Mouse (Mus musculus) midbrain, embryonic 12.5 days (tissue): ENCODE data around the gene Grm2. TPM values are rescaled to one million over a fixed set of nuclear protein-coding genes. Genes with fewer than 3 reads are reported as not detected.

Experiments
- ATAC-seq: fragments of 200-750 bp; cut with Nextera tagmentation; 2 replicates; pipeline ENCODE4 v1.8.0; 2017; ENCODE audit warnings: low read depth, moderate TSS enrichment, moderate library complexity; ENCODE audit not compliant: low FRiP score
- H3K27ac ChIP-seq: fragments of 300-500 bp; sonication (generic); replicated peaks from 2 replicates; pipeline ENCODE4 v1.5.1; 2016; ENCODE audit warnings: mild to moderate bottlenecking
- H3K27me3 ChIP-seq: fragments of 300-500 bp; sonication (generic); 2 replicates; pipeline ENCODE4 v1.6.1; 2016; ENCODE audit warnings: mild to moderate bottlenecking
- H3K36me3 ChIP-seq: fragments of 300-500 bp; sonication (generic); 2 replicates; pipeline ENCODE4 v1.6.1; 2016
- H3K4me1 ChIP-seq: fragments of 300-500 bp; sonication (generic); 2 replicates; pipeline ENCODE4 v1.6.1; 2016
- H3K4me2 ChIP-seq: fragments of 300-500 bp; sonication (generic); replicated peaks from 2 replicates; pipeline ENCODE4 v1.6.1; 2016; ENCODE audit warnings: mild to moderate bottlenecking, moderate library complexity
- H3K4me3 ChIP-seq: fragments of 300-500 bp; sonication (generic); 2 replicates; pipeline ENCODE4 v1.5.1; 2016; ENCODE audit warnings: mild to moderate bottlenecking
- H3K9ac ChIP-seq: fragments of 300-500 bp; sonication (generic); replicated peaks from 2 replicates; pipeline ENCODE4 v1.6.1; 2016; ENCODE audit warnings: mild to moderate bottlenecking, moderate library complexity
- H3K9me3 ChIP-seq: fragments of 300-500 bp; sonication (generic); 2 replicates; pipeline ENCODE4 v1.6.1; 2016; ENCODE audit warnings: mild to moderate bottlenecking
- WGBS: fragments of 180-500 bp; shearing (Covaris S2); methylation state at CpG from one replicate; pipeline ENCODE4 v1.1.7; 2016; 5-methylcytosine and 5-hydroxymethylcytosine counted together
- polyA plus RNA-seq: library from polyadenylated mRNA; unstranded; fragments of >200 nt; fragmentation: Nextera tagmentation; extraction: Ambion mirVana; gene quantifications from 2 replicates; pipeline ENCODE4 v1.2.1, GENCODE M21; 2016

Grm2 gene
- polyA plus RNA-seq: 9.6 and 10.0 TPM in 2 replicates

- ATAC-seq: peak; percentile 70
- no peaks in the 10 kb centered on the region for H3K9me3 ChIP-seq
- peaks cover 8% of the 10 kb centered on the region; the same call in 1 of the 2 replicates for H3K36me3 ChIP-seq
- H3K4me2 ChIP-seq: peak within 1 kb of the TSS; percentile 73
- H3K27me3 ChIP-seq: peaks cover 34% of the 10 kb centered on the region
- H3K9ac ChIP-seq: peak within 1 kb of the TSS; percentile 54
- under 1% methylated on average over 44 of the region's 44 CpGs for WGBS
- peak within 1 kb of the TSS; percentile 64 for H3K27ac ChIP-seq
- peaks cover 24% of the 10 kb centered on the region for H3K4me1 ChIP-seq
- peak within 1 kb of the TSS; percentile 45 for H3K4me3 ChIP-seq
Measured at GRCm38 (mm10) chr9:106655884-106656720, at the start of gene Grm2. Grm2 (minus strand) TSS chr9:106656082.

GRCm38 (mm10) chr9:106692973-106693481, 37.1 kb upstream of the Grm2 start:
- Histone ChIP-seq H3K4me2 (no peak overlapping the region), H3K9me3 (no peaks in the 10 kb centered on the region), H3K36me3 (peaks cover 48% of the 10 kb centered on the region), H3K27ac (no peak overlapping the region), H3K4me1 (no peaks in the 10 kb centered on the region), H3K9ac (no peak overlapping the region), H3K27me3 (no peaks in the 10 kb centered on the region), H3K4me3 (no peak overlapping the region)
- no peak for ATAC-seq
- WGBS: 90% methylated on average over 11 of the region's 11 CpGs

GRCm38 (mm10) chr9:106688834-106689233, 33.0 kb upstream of the Grm2 start:
- H3K27ac ChIP-seq: no peak overlapping the region
- no peaks in the 10 kb centered on the region for H3K9me3 ChIP-seq
- 84% methylated on average over 8 of the region's 8 CpGs for WGBS
- peaks cover 16% of the 10 kb centered on the region for H3K4me1 ChIP-seq
- H3K4me3 ChIP-seq: no peak overlapping the region
- no peak overlapping the region for H3K4me2 ChIP-seq
- no peak for ATAC-seq
- H3K9ac ChIP-seq: no peak overlapping the region
- H3K27me3 ChIP-seq: no peaks in the 10 kb centered on the region
- H3K36me3 ChIP-seq: peaks cover 17% of the 10 kb centered on the region

DNA sequence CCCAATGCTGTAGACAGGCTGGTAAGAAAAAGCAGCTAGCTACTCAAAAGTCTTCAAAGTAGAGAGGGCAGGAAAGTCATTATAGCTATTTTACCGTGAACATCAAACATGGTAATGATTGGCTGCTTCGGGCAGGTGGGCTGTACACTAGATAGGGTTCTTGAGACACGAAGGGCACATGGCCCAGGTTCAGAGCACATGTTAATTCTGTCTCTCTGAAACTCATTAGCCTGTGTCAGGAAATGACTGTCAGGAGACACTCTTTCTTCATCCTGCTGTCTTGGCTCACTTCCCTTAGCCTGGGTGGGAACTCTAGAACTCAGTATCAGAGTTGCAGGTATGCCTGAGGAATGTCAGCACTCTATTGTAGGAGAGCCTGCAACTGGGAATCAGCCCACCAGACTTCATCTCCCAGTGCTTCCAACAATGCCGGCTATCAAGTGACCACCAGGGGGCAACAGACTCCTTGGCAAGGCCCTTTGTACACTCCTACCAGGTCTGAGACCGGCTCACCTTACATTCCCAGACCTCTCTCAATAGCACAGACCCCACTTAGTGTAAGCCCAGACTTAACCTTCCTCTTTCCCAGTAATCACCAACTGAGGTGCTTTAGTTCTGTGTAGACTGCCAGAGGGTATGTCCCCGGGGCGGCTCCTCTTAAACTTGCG, 31.2 kb upstream of the Grm2 start:
- H3K9ac ChIP-seq: no peak overlapping the region
- H3K36me3 ChIP-seq: no peaks in the 10 kb centered on the region
- H3K27ac ChIP-seq: no peak overlapping the region
- peak; percentile 55; the same call in 1 of the 2 replicates for ATAC-seq
- peaks cover 16% of the 10 kb centered on the region for H3K4me1 ChIP-seq
- no peak overlapping the region for H3K4me3 ChIP-seq
- H3K9me3 ChIP-seq: no peaks in the 10 kb centered on the region
- 38% methylated on average over 8 of the region's 8 CpGs for WGBS
- H3K27me3 ChIP-seq: no peaks in the 10 kb centered on the region
- H3K4me2 ChIP-seq: peak overlapping the region; percentile 30

DNA sequence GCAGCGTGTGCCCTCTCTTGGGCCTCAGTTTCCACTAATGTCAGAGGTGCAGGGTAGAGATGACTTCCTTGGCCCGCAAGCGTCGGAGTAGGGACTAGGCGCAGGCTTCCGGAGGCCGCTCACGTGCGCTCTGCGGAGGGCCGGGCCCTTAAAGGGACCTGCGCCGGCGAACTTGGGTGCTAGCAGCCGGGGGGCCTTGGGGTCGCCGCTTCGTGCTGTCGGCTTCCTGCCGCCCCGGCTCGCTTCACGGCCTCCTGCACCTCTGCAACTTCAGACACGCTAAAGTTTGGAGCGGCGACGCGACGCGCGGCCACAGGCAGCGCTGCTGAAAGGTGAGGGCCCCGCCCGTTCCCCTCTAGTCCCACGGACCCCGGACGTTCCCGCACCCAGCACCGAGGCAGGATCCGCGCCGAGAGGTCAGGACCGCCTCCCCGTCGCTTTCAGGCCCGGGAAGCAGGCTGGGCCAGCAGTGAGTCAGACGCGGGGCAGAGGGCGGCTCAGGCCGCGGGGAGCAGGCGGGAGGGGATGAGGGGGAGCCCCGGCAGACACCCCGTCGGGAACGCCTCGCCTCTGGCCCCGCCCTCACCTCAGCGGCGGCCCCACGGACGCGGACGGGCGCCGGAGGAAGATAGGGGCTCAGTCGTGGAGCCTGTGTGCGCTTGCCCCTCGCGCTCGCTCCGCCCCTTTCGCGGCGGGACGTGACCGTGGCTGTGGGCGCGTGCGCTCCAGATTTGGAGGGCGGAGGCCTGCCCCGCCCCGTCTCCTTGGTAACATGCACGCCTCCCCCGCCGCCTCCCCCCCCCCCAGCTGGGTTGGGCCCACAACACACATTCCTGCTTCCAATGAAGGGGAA, 29.6 kb upstream of the Grm2 start, which contains the start of gene Tex264:
Tex264 (minus strand) TSS at position 679 of the 853 bp plus-strand sequence.
- Histone ChIP-seq H3K36me3 (peaks cover 12% of the 10 kb centered on the region), H3K9ac (peak within 1 kb of the TSS; percentile 79), H3K27me3 (no peaks in the 10 kb centered on the region), H3K9me3 (no peaks in the 10 kb centered on the region), H3K4me1 (peaks cover 16% of the 10 kb centered on the region), H3K4me2 (peak within 1 kb of the TSS; percentile 98), H3K27ac (peak within 1 kb of the TSS; percentile 60; the same call in 1 of the 2 replicates), H3K4me3 (peak within 1 kb of the TSS; percentile 85)
- WGBS: under 1% methylated on average over 69 of the region's 86 CpGs
- peak; percentile 79 for ATAC-seq

DNA sequence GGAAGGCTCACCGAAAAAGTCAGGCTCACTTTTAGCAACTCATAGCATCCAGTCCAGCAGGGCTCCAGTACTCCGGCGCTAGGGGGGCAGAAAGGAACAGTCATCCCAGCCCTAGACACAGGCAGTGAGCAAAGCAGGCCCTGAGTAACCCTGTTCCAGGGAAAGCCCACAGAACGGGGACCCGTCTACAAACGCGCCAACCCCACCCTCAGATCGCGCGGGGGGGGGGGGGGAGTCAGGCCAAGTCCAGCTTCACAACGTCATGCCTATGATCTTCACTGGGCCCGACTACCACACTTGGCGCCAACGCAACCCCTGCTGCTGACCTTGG, 29.0 kb upstream of the Grm2 start:
- 0 out of 2 replicates have a peak, but pooled peaks have one; percentile 3 for ATAC-seq
- peaks cover 16% of the 10 kb centered on the region for H3K36me3 ChIP-seq
- H3K27ac ChIP-seq: no peak overlapping the region; the same call in 1 of the 2 replicates

DNA sequence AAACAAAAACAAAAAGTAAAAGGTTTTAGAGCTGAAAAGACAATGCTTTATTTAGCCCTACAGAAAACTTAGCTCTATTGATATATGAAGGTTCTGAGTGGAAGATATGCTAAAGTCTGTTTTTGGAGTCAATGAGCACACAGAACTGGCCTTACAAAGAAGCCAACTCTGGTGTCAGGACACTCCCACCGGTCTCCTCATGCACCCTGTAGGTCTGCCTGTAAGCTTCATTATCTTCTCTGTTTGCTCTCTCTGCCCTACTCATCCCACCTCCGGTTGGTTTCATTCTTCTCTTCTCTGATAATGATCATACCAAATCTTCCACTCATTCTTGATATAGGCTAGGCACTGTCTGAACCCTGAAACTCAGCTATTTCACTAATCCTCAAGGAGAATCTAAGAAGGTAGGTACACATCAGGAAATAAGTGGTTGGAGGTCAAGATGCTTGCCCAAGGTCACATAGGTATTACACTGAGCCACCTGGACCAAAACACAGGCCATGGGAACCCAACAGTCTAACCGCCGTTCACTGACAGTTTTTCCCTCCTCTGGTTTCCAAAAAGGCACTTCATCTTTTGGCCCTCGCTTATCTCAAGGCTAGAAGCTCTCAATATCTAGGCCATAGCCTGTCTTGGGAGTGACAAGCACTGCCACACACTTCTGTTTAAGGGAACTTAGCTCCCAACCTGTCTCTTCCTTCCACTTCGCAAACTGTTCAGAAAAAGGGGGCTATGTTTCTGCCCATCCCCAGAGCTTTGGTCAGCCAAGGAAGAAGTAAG, 28.4 kb upstream of the Grm2 start:
- 81% methylated on average over 6 of the region's 6 CpGs for WGBS
- Histone ChIP-seq H3K27me3 (no peaks in the 10 kb centered on the region), H3K9me3 (no peaks in the 10 kb centered on the region), H3K27ac (no peak overlapping the region), H3K9ac (peak overlapping the region; percentile 79; the same call in 1 of the 2 replicates), H3K36me3 (peaks cover 16% of the 10 kb centered on the region), H3K4me2 (peak overlapping the region; percentile 98), H3K4me1 (peaks cover 16% of the 10 kb centered on the region), H3K4me3 (peak overlapping the region; percentile 85)
- ATAC-seq: no peak

More for the DNA sequence above, 29.0 kb upstream of the Grm2 start:
- H3K4me2 ChIP-seq: peak overlapping the region; percentile 98
- WGBS: 6% methylated on average over 14 of the region's 14 CpGs
- H3K27me3 ChIP-seq: no peaks in the 10 kb centered on the region
- peak overlapping the region; percentile 85 for H3K4me3 ChIP-seq
- H3K4me1 ChIP-seq: peaks cover 16% of the 10 kb centered on the region
- no peaks in the 10 kb centered on the region for H3K9me3 ChIP-seq
- H3K9ac ChIP-seq: peak overlapping the region; percentile 79

- H3K4me2 ChIP-seq: no peak overlapping the region
Measured at GRCm38 (mm10) chr9:106681026-106681425, 25.1 kb upstream of the Grm2 start.

DNA sequence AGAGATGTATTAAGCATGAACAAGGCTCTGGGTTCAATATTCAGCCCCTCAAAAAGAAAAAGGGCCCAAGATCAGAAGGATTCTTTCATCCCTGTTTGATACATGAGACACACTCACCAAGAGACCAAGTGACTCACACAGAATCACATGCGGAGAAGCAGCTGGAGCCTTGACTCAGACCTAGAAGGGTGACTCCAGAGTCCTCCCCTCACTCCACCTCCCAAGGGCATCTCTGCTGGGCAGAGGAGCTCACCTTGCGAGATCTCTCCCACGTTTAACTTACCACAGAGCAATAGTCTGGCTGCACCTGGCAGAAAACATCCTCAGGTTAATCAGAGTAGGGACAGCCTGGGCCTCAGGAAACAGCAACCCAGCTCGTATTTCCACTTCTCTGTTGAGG, 22.4 kb upstream of the Grm2 start:
- no peaks in the 10 kb centered on the region for H3K4me1 ChIP-seq
- no peak overlapping the region for H3K4me3 ChIP-seq
- peaks cover 23% of the 10 kb centered on the region for H3K36me3 ChIP-seq
- H3K9ac ChIP-seq: no peak overlapping the region
- H3K4me2 ChIP-seq: no peak overlapping the region
- H3K9me3 ChIP-seq: no peaks in the 10 kb centered on the region
- WGBS: 77% methylated on average over 4 of the region's 4 CpGs
- H3K27ac ChIP-seq: no peak overlapping the region
- H3K27me3 ChIP-seq: no peaks in the 10 kb centered on the region
- ATAC-seq: no peak

More at GRCm38 (mm10) chr9:106681026-106681425, 25.1 kb upstream of the Grm2 start:
- Histone ChIP-seq H3K4me3 (no peak overlapping the region), H3K4me1 (peaks cover 12% of the 10 kb centered on the region), H3K9me3 (no peaks in the 10 kb centered on the region), H3K9ac (no peak overlapping the region), H3K36me3 (peaks cover 20% of the 10 kb centered on the region), H3K27me3 (no peaks in the 10 kb centered on the region), H3K27ac (no peak overlapping the region)
- 93% methylated on average over 9 of the region's 9 CpGs for WGBS
- no peak for ATAC-seq

GRCm38 (mm10) chr9:106677702-106678101, 21.8 kb upstream of the Grm2 start:
- no peak for ATAC-seq
- no peak overlapping the region for H3K9ac ChIP-seq
- no peaks in the 10 kb centered on the region for H3K4me1 ChIP-seq
- 87% methylated on average over 5 of the region's 5 CpGs for WGBS
- H3K27me3 ChIP-seq: no peaks in the 10 kb centered on the region
- no peak overlapping the region for H3K4me2 ChIP-seq
- H3K4me3 ChIP-seq: no peak overlapping the region
- H3K36me3 ChIP-seq: peaks cover 26% of the 10 kb centered on the region
- H3K27ac ChIP-seq: no peak overlapping the region
- H3K9me3 ChIP-seq: no peaks in the 10 kb centered on the region

GRCm38 (mm10) chr9:106676571-106676970, 20.7 kb upstream of the Grm2 start:
- no peak for ATAC-seq
- 76% methylated on average over 4 of the region's 4 CpGs for WGBS

More at GRCm38 (mm10) chr9:106676571-106676970, 20.7 kb upstream of the Grm2 start:
- Histone ChIP-seq H3K9me3 (no peaks in the 10 kb centered on the region), H3K4me2 (no peak overlapping the region), H3K4me3 (no peak overlapping the region), H3K36me3 (peaks cover 24% of the 10 kb centered on the region), H3K27me3 (no peaks in the 10 kb centered on the region), H3K27ac (no peak overlapping the region), H3K4me1 (no peaks in the 10 kb centered on the region), H3K9ac (no peak overlapping the region)
